Mouse (Mus musculus): ENCODE data around the gene Ddt.
"Not testable (repeated sequence)": the region's sequence is repeated elsewhere in the genome, so short reads cannot be mapped to it uniquely, and the experiment has no call there.

The Ddt gene

DNA sequence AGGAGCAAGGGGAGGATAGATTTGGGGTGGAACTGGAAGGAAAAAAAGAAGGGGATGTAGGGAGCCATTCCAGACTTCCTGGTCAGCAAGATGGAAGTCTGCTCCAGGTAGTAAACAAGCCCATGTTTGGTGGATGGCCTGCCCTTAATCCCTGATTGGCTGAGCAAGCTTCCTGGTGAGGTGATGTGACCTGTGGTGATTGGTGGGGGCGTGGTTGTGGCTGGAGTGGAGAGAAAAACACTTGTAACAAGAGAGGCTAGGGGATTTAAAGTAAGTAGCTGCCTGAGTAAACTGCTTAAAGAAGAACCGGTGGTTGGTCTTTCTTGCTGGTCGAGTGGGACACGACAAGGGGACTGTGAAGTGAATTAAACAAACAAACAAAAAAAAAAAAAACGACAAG lies 5.5 kb downstream of the Ddt start:
- not testable (repeated sequence) for DNase-seq (ENCODE audit: low spot score in 2 of 2)

- no peak for DNase-seq (ENCODE audit: low spot score in 2 of 2)
These were observed 6.4 kb downstream of the Ddt start for GRCm38 (mm10) chr10:75766856-75767255.

DNA sequence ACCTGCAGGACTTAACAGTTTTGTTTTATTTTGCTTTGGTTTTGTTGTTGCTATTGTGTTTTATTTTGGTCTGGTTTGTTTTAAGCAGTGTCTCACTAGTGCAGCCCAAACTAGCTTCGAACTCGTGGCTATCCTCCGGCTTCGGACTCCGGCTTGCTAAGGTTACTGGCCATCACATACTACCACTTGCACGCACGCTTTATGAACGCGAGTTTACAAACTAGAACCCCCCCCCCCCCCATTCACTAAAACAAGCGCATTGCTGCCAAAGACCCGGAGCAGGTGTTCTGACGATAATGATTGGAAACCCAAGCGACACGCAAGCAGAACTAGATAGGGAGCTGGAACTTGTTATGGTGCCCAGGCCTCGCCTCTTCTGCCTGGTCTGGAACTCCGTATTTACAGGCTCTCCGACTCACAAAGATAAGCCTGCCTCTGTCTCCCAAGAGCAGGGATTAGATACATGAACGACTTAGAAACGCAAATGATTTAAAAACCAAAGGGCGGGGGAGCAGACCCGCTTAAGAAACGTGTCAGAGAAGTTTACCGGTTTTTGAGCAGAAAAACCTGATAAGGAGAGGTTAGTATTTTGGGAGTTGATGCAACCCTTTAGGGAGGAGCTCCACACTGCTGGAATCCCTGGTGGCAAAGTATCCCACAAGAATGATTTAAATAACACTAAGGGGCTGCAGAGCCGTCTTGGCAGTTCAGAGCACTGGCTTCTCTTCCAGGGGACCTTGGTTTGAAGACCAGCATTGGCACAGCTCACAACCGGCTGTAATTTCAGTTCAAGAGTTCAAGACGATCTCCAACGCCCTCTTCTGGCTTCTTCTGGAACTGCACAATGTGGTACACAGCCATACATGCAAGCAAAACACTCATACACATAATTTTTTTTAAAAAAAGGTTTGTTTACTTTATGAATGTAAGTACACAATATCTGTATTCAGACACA lies 8.4 kb downstream of the Ddt start:
- peak; percentile 68 to 72 for DNase-seq (ENCODE audit: low spot score in 2 of 2)

GRCm38 (mm10) chr10:75763682-75764518 lies 9.3 kb downstream of the Ddt start, which contains the start of gene Cabin1:
TSS of gene Cabin1 (minus strand) at chr10:75764341.
- peak; percentile 99 for DNase-seq (ENCODE audit: low spot score in 2 of 2)

- DNase-seq (ENCODE audit: low spot score in 2 of 2), result no peak
These were observed 10.8 kb downstream of the Ddt start for GRCm38 (mm10) chr10:75762413-75762812.

- DNase-seq (ENCODE audit: low spot score in 2 of 2), result no peak
These were observed 12.9 kb downstream of the Ddt start for GRCm38 (mm10) chr10:75760311-75760710.

DNA sequence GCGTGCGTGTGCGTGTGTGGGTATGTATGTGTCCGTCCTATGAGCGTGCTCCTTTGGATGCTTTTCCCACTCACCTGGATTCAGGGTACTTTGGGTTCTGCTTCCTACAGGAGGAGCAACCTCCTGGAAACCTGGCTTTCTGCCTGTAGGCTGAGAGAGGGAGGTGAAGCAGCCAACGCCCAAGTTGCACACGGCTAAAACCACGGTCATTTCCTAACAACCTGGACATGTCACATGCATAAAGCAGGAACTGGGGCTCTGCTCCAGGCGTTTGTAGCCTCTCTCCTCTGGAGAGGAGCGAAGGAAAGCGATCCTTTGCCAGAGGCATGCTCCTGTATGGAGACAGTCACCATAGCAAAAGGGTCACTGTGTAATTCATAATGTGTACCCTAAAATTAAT lies 16.5 kb downstream of the Ddt start:
- no peak for DNase-seq (ENCODE audit: low spot score in 2 of 2)

DNA sequence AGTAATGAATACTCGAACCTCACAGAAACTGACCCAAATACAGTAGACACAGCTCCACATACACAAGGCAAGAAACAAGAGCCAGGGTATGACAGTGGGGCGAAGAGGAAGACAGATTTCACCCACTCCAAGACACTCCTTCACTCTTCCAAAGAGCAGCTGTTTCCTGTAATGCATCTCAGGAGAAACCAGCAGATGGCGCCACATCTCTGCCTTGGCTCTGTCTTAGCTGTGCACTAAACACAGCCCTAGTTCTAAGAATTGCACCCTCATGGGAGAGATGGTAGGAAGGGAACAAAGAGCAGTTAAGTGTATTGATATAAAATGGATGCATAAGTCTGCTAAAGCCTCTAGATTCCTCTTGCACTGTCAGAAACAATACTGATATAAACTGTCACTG lies 29.2 kb downstream of the Ddt start:
- peak; percentile 89 to 91 for DNase-seq (ENCODE audit: low spot score in 2 of 2)

DNA sequence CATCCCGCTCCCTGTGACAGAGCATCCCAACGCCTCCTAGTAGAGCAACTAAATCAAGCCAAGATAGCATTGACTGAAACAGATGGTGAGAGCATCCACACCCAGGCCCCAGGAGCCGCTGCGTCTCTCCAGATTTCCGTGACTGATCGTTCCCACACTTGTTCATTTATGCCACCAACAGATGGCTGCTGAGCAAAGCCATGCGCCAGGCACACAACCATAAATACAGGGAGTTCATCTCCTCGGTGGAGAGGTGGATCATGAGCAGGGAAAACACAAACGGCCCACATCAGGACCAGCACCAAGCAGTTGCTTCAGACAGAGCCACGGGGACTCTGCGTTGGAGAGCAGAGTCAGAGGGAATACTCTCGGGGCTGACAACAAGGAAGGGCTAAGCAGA lies 29.8 kb downstream of the Ddt start:
- DNase-seq (ENCODE audit: low spot score in 2 of 2), result peak; percentile 74 to 84

DNA sequence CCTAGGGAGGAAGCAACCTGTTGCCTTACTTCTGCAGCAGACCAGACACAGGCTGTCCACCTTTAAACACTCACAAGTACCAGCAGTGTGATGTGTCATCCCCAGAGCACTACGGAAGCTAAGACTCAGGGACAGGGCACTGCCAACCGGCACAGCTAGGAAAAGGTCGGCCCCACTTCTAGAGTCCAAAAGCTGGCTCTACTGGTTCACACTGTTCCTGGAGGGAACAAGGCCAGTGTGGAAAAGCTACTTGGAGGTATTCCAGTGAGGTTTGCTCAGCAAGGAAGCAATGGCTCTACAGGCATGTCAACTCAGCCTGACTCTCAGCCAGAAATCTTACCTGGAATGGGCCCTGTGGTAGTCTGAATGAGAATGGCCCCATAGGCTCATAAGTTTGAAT lies 32.3 kb downstream of the Ddt start:
- DNase-seq (ENCODE audit: low spot score in 2 of 2), result no peak

DNA sequence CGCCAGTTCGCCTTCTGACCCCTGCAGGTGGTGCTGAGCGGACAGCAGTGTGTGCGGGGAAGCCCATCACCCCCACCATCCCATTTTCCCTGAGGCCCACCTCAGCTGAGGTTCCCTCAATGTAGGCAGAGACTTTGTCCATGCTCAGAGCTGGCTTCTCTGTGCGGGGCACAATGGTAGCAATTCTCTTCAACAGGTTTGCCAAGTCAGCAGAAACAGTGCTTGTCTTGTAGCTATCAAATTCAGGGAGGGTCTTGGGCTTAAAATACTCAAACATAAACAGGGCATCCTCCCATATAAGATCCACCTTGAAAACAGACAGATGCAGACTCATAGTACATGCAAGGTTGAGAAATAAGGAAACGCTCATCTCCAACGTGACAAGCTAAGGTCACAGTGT lies 47.8 kb downstream of the Ddt start:
- DNase-seq (ENCODE audit: low spot score in 2 of 2), result no peak

Measured in right cerebral cortex, postnatal 10 days (tissue).